Mouse (Mus musculus): ENCODE data around the gene Rtn4ip1. TPM values are rescaled to one million over a fixed set of nuclear protein-coding genes. Genes with fewer than 3 reads are reported as not detected.
"Not testable (repeated sequence)": the region's sequence is repeated elsewhere in the genome, so short reads cannot be mapped to it uniquely, and the experiment has no call there.

Gene Rtn4ip1
- polyA plus RNA-seq, 1 experiment from 2014 or later, result 15.9 TPM

DNA sequence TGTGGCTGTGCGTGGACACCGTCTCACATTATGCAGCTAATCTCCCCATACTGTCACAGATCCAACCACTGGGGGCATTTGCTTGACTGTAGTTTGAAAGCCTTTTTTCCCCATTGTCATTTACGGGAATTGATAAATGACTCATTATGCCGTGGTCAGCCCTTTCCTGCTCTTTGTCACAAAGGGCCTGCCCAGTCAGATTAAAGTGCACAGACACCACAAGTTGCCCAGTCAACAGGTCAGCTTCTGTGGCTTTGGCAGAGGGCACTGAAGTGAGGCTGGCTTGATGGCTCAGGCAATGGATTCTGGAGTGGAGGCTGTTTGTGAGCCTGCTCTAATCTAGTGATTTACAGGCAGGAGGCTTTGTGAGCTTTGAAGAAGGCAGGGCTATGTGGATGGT, 42.1 kb downstream of the Rtn4ip1 start:
- no peak for ATAC-seq

GRCm38 (mm10) chr10:43945435-43945834, 43.8 kb downstream of the Rtn4ip1 start:
- ATAC-seq, result no peak
- no peak overlapping the region for H3K9ac ChIP-seq (replicated peaks)
- no peak overlapping the region for H3K27ac ChIP-seq
- peaks cover 20% of the 10 kb centered on the region for H3K36me3 ChIP-seq
- H3K27me3 ChIP-seq, result no peaks in the 10 kb centered on the region
- no peak overlapping the region for H3K4me3 ChIP-seq (replicated peaks)
- 87% methylated on average over 4 of the region's 4 CpGs for WGBS
- H3K9me3 ChIP-seq, result no peaks in the 10 kb centered on the region
- H3K4me2 ChIP-seq (replicated peaks), result no peak overlapping the region
- peaks cover 14% of the 10 kb centered on the region for H3K4me1 ChIP-seq (replicated peaks)

More for the DNA sequence above, 42.1 kb downstream of the Rtn4ip1 start:
- Histone ChIP-seq H3K4me1 (replicated peaks) (peaks cover 14% of the 10 kb centered on the region), H3K27me3 (no peaks in the 10 kb centered on the region), H3K4me2 (replicated peaks) (no peak overlapping the region), H3K36me3 (peaks cover 22% of the 10 kb centered on the region), H3K9me3 (no peaks in the 10 kb centered on the region), H3K9ac (replicated peaks) (no peak overlapping the region), H3K4me3 (replicated peaks) (no peak overlapping the region), H3K27ac (no peak overlapping the region)
- WGBS, result 20% methylated on average over 4 of the region's 4 CpGs

DNA sequence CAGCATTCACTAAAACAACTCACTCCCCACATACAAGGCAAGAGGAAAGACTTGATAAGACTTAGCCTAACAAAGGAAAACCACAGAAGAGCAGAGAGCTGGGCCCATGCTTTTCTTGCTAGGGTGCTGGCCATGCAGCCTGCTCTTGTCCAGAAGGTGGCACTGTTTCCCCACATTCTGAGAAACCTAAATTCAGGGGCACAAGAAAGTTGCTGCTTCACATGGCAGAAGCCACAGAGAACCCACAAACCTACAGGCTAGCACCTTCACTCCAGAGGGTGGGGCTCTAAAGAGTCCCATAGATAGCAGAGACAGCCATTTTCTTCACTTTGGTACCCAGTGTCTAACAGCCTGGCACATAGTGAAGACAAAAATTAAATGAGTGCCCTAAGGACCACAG, 52.3 kb downstream of the Rtn4ip1 start:
- Histone ChIP-seq H3K36me3 (0 out of 2 replicates have a peak, but pooled peaks cover 4% of the 10 kb centered on the region), H3K27me3 (no peaks in the 10 kb centered on the region), H3K4me3 (replicated peaks) (no peak overlapping the region), H3K27ac (no peak overlapping the region), H3K4me1 (replicated peaks) (no peaks in the 10 kb centered on the region), H3K9ac (replicated peaks) (no peak overlapping the region), H3K9me3 (no peaks in the 10 kb centered on the region), H3K4me2 (replicated peaks) (no peak overlapping the region)
- peak; percentile 65 for ATAC-seq

- no peaks in the 10 kb centered on the region for H3K27me3 ChIP-seq
- WGBS, result 59% methylated on average over 2 of the region's 2 CpGs
- no peaks in the 10 kb centered on the region for H3K36me3 ChIP-seq
- no peak overlapping the region for H3K9ac ChIP-seq (replicated peaks)
- H3K4me1 ChIP-seq (replicated peaks), result no peaks in the 10 kb centered on the region
- H3K9me3 ChIP-seq, result no peaks in the 10 kb centered on the region
- H3K27ac ChIP-seq, result no peak overlapping the region
- ATAC-seq, result no peak
- no peak overlapping the region for H3K4me3 ChIP-seq (replicated peaks)
- H3K4me2 ChIP-seq (replicated peaks), result no peak overlapping the region
These were observed 63.3 kb downstream of the Rtn4ip1 start for GRCm38 (mm10) chr10:43964943-43965342.

GRCm38 (mm10) chr10:43973244-43973643, 71.6 kb downstream of the Rtn4ip1 start:
- no peak overlapping the region for H3K4me3 ChIP-seq (replicated peaks)
- WGBS, result 56% methylated on average over 2 of the region's 2 CpGs
- H3K27ac ChIP-seq, result no peak overlapping the region
- H3K36me3 ChIP-seq, result no peaks in the 10 kb centered on the region
- no peak for ATAC-seq
- no peak overlapping the region for H3K9ac ChIP-seq (replicated peaks)
- no peak overlapping the region for H3K4me2 ChIP-seq (replicated peaks)
- peaks cover 2% of the 10 kb centered on the region; the same call in 1 of the 2 replicates for H3K4me1 ChIP-seq (replicated peaks)
- H3K27me3 ChIP-seq, result no peaks in the 10 kb centered on the region
- H3K9me3 ChIP-seq, result no peaks in the 10 kb centered on the region

DNA sequence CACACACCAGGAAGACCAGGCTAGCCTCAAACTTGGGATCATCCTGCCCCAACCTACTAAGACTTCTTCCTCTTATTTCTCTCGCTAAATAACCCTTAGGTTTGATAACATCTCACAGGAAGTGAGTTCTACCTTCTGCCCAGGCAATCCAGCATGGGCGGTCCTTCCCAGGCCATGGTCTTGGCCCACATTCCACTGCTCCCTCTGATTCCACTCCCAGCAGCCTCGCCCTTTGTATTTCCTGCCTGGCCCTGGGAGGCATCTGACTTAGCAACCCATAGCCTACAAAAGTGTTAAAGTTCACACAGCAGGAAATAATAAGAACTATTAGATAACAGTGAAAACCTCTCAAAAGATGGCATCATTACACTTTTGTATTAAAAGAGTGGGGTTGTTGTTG, 75.7 kb downstream of the Rtn4ip1 start:
- H3K4me3 ChIP-seq (replicated peaks), result no peak overlapping the region
- H3K9me3 ChIP-seq, result no peaks in the 10 kb centered on the region
- H3K27ac ChIP-seq, result no peak overlapping the region
- WGBS, result 79% methylated on average over 3 of the region's 3 CpGs
- no peaks in the 10 kb centered on the region for H3K36me3 ChIP-seq
- H3K4me2 ChIP-seq (replicated peaks), result no peak overlapping the region
- peaks cover 2% of the 10 kb centered on the region; the same call in 1 of the 2 replicates for H3K4me1 ChIP-seq (replicated peaks)
- H3K9ac ChIP-seq (replicated peaks), result no peak overlapping the region
- ATAC-seq, result no peak
- H3K27me3 ChIP-seq, result no peaks in the 10 kb centered on the region

- Histone ChIP-seq H3K9ac (replicated peaks) (no peak overlapping the region), H3K36me3 (no peaks in the 10 kb centered on the region), H3K9me3 (no peaks in the 10 kb centered on the region), H3K4me2 (replicated peaks) (no peak overlapping the region), H3K4me3 (replicated peaks) (no peak overlapping the region), H3K4me1 (replicated peaks) (no peaks in the 10 kb centered on the region), H3K27ac (no peak overlapping the region), H3K27me3 (no peaks in the 10 kb centered on the region)
- WGBS, result 96% methylated on average over 1 of the region's 1 CpGs
- no peak for ATAC-seq
These were observed 78.5 kb downstream of the Rtn4ip1 start for GRCm38 (mm10) chr10:43980080-43980479.

GRCm38 (mm10) chr10:43980742-43981141, 79.1 kb downstream of the Rtn4ip1 start:
- not testable (repeated sequence) for H3K4me3 ChIP-seq (replicated peaks); H3K9ac ChIP-seq (replicated peaks); H3K27ac ChIP-seq; H3K36me3 ChIP-seq; H3K4me2 ChIP-seq (replicated peaks); H3K4me1 ChIP-seq (replicated peaks); H3K9me3 ChIP-seq; H3K27me3 ChIP-seq; ATAC-seq
- 96% methylated on average over 3 of the region's 3 CpGs for whole genome bisulfite sequencing

GRCm38 (mm10) chr10:43982470-43982869, 80.9 kb downstream of the Rtn4ip1 start:
- Histone ChIP-seq H3K4me3 (replicated peaks) (no peak overlapping the region), H3K9ac (replicated peaks) (no peak overlapping the region), H3K4me1 (replicated peaks) (no peaks in the 10 kb centered on the region), H3K36me3 (no peaks in the 10 kb centered on the region), H3K4me2 (replicated peaks) (no peak overlapping the region), H3K27ac (no peak overlapping the region), H3K9me3 (no peaks in the 10 kb centered on the region), H3K27me3 (no peaks in the 10 kb centered on the region)
- WGBS, result 94% methylated on average over 6 of the region's 6 CpGs
- ATAC-seq, result no peak

- ATAC-seq, result no peak
- Histone ChIP-seq H3K9me3 (no peaks in the 10 kb centered on the region), H3K36me3 (no peaks in the 10 kb centered on the region), H3K4me3 (replicated peaks) (no peak overlapping the region), H3K4me1 (replicated peaks) (no peaks in the 10 kb centered on the region), H3K9ac (replicated peaks) (no peak overlapping the region), H3K27me3 (no peaks in the 10 kb centered on the region), H3K27ac (no peak overlapping the region), H3K4me2 (replicated peaks) (no peak overlapping the region)
- WGBS, result 92% methylated on average over 5 of the region's 5 CpGs
These were observed 81.6 kb downstream of the Rtn4ip1 start for GRCm38 (mm10) chr10:43983241-43983640.

- H3K27ac ChIP-seq, result no peak overlapping the region
- no peaks in the 10 kb centered on the region for H3K9me3 ChIP-seq
- H3K4me2 ChIP-seq (replicated peaks), result no peak overlapping the region
- H3K27me3 ChIP-seq, result no peaks in the 10 kb centered on the region
- ATAC-seq, result no peak
- H3K4me1 ChIP-seq (replicated peaks), result no peaks in the 10 kb centered on the region
- 89% methylated on average over 2 of the region's 2 CpGs for WGBS
- H3K9ac ChIP-seq (replicated peaks), result no peak overlapping the region
- no peaks in the 10 kb centered on the region for H3K36me3 ChIP-seq
- no peak overlapping the region for H3K4me3 ChIP-seq (replicated peaks)
These were observed 82.3 kb downstream of the Rtn4ip1 start for GRCm38 (mm10) chr10:43983866-43984265.

DNA sequence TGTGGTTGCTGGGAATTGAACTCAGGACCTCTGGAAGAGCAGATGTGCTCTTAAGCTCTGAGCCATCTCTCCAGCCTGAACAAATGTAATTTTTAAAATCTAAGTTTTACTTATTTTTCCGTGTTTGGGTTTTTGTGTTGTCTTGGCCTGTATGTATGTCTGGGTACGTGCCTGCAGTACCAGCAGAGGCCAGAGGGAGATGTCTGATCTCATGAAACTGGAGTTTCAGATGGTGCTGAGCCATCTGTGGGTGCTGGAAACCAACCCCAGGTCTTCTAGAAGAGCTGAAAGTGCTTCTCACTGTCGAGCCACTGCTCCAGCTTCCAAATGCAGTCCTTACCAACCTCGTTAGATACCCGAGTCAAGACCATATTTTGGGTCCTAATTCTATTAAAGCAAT, 89.7 kb downstream of the Rtn4ip1 start:
- 95% methylated on average over 5 of the region's 5 CpGs for WGBS
- no peak for ATAC-seq
- no peak overlapping the region for H3K4me2 ChIP-seq (replicated peaks)

DNA sequence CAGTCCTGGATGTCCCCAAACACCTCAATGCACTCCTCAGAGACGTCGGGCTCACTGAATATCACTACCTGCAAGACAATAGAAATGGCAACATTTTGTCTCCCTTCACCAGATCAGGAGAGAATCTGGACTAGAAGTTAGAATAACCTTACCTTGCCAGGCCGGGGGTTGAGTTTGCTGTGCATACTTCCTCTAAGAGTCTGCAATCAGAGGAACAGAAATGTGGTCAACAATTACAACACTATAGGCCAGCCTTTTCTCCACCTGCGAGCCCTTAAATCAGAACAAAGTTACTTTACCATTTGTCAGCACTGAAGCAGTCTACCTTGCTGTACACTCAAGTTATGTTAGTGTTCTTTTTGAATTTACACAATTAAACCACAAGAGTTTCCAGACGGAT, 90.9 kb downstream of the Rtn4ip1 start:
- Histone ChIP-seq H3K4me3 (replicated peaks) (no peak overlapping the region), H3K9ac (replicated peaks) (no peak overlapping the region), H3K36me3 (no peaks in the 10 kb centered on the region), H3K4me2 (replicated peaks) (no peak overlapping the region), H3K4me1 (replicated peaks) (peaks cover 4% of the 10 kb centered on the region; the same call in 1 of the 2 replicates), H3K27ac (no peak overlapping the region), H3K27me3 (no peaks in the 10 kb centered on the region), H3K9me3 (no peaks in the 10 kb centered on the region)
- 80% methylated on average over 5 of the region's 5 CpGs for WGBS
- ATAC-seq, result no peak

More for the DNA sequence above, 89.7 kb downstream of the Rtn4ip1 start:
- Histone ChIP-seq H3K9ac (replicated peaks) (no peak overlapping the region), H3K27ac (no peak overlapping the region), H3K4me1 (replicated peaks) (peaks cover 4% of the 10 kb centered on the region; the same call in 1 of the 2 replicates), H3K4me3 (replicated peaks) (no peak overlapping the region), H3K9me3 (no peaks in the 10 kb centered on the region), H3K36me3 (no peaks in the 10 kb centered on the region), H3K27me3 (no peaks in the 10 kb centered on the region)

Data from midbrain, embryonic 13.5 days (tissue).